Mouse (Mus musculus) limb, embryonic 13.5 days (tissue): Measurements from ENCODE around the gene Sec22b. TPM values are rescaled to one million over a fixed set of nuclear protein-coding genes. Genes with fewer than 3 reads are reported as not detected.

Source experiments
- ATAC-seq: fragments of 200-750 bp; cut with Nextera tagmentation; 2 replicates; pipeline ENCODE4 v1.8.0; 2017; ENCODE audit warnings: low read depth, moderate number of reproducible peaks, moderate TSS enrichment; ENCODE audit not compliant: low FRiP score
- H3K27ac ChIP-seq: fragments of 300-500 bp; sonication (generic); 2 replicates; pipeline ENCODE4 v1.5.1; 2015; ENCODE audit warnings: inconsistent platforms, mild to moderate bottlenecking, moderate library complexity
- H3K27me3 ChIP-seq: fragments of 300-500 bp; sonication (generic); 2 replicates; pipeline ENCODE4 v1.6.1; 2015; ENCODE audit warnings: mild to moderate bottlenecking, inconsistent platforms
- H3K36me3 ChIP-seq: fragments of 300-500 bp; sonication (generic); 2 replicates; pipeline ENCODE4 v1.6.1; 2015; ENCODE audit warnings: inconsistent platforms, mild to moderate bottlenecking, moderate library complexity
- H3K4me1 ChIP-seq: fragments of 300-500 bp; sonication (generic); 2 replicates; pipeline ENCODE4 v1.6.1; 2015; ENCODE audit warnings: inconsistent platforms
- H3K4me2 ChIP-seq: fragments of 300-500 bp; sonication (generic); replicated peaks from 2 replicates; pipeline ENCODE4 v1.6.1; 2015; ENCODE audit warnings: inconsistent platforms, mild to moderate bottlenecking, moderate library complexity
- H3K4me3 ChIP-seq: fragments of 300-500 bp; sonication (generic); 2 replicates; pipeline ENCODE4 v1.5.1; 2015; ENCODE audit warnings: moderate library complexity, mild to moderate bottlenecking, inconsistent platforms
- H3K9ac ChIP-seq: fragments of 300-500 bp; sonication (generic); 2 replicates; pipeline ENCODE4 v1.6.1; 2015; ENCODE audit warnings: mild to moderate bottlenecking, inconsistent platforms
- H3K9me3 ChIP-seq: fragments of 300-500 bp; sonication (generic); 2 replicates; pipeline ENCODE4 v1.6.1; 2016; ENCODE audit warnings: inconsistent platforms
- WGBS: fragments of 180-500 bp; shearing (Covaris S2); methylation state at CpG from one replicate; pipeline ENCODE4 v1.1.7; 2015; 5-methylcytosine and 5-hydroxymethylcytosine counted together
- polyA plus RNA-seq: library from polyadenylated mRNA; unstranded; fragments of >200 nt; fragmentation: Nextera tagmentation; extraction: Ambion mirVana; gene quantifications from 2 replicates; pipeline ENCODE4 v1.2.1, GENCODE M21; 2015

Gene Sec22b
- polyA plus RNA-seq = 157 and 165 TPM in 2 replicates

DNA sequence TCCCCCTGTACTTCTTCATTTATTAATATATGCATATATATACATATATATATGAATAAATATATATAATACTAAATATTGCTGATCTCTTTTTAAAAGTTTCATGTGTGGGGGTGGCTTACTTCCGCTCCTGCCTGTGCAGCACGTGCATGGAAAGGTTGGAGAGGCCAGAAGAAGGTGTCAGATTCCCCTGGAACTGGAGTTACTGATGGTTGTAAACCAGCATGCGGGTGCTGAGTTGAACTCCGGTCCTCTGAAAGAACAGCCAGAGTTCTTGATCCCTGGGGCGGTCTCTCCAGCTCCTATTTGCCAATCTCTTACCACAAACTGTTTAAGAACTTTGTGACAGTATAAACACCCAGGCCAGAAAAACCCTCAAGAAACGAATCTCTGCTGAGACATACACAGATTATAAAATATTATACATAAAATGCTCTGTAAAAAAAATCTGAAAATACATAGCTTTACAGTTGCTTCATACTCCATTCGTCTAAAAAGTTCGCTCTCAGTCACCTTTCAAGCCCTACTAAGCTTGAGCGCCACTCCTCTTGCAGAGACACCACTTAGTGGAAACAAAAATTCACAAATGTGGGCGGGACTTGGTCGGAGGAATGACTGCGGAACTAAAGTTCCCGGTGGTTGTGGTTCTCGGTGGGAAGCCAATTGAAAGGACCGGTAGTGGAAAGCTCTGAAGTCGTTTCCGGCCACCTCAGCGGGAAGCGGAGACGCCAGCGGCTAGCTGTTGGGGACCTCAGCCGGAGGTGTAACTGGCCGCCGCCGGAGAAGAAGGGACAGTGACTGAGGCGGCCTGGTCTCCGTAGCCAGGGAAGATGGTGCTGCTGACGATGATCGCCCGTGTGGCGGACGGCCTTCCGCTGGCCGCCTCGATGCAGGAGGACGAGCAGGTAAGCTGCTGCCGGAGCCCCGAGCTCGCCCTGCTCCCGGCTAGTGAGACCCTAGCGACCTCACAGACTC is at the start of gene Sec22b:
Gene Sec22b (plus strand): TSS at position 675 of the 975 bp plus-strand sequence.
- peaks cover 18% of the 10 kb centered on the region for H3K4me1 ChIP-seq
- H3K36me3 ChIP-seq = no peaks in the 10 kb centered on the region
- peak within 1 kb of the TSS; percentile 33; the same call in 1 of the 2 replicates for H3K27ac ChIP-seq
- H3K27me3 ChIP-seq = no peaks in the 10 kb centered on the region
- H3K9ac ChIP-seq = peak within 1 kb of the TSS; percentile 96
- H3K4me3 ChIP-seq = peak within 1 kb of the TSS; percentile 99
- ATAC-seq = peak; percentile 84
- no peaks in the 10 kb centered on the region for H3K9me3 ChIP-seq
- peak within 1 kb of the TSS; percentile 93 for H3K4me2 ChIP-seq
- 1% methylated on average over 41 of the region's 41 CpGs for WGBS

DNA sequence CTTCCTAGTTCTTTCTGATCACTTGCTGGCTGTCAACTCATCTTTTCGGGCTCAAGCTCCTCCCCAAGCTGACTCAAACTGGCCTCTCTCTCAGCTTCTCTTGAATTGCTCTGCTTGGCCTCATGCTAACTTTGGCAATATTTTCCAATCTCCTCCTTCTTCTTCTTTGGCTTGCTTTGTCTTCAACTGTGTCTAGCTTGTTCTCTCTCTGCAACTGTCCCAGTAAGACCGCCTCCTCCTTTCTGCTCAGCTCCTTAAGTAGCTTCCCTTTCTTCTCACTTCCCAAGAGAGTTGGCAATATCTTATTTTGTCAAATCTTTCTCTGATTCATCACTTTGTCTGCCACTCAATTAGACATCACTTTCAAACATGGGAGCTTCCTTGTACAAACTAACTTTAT is 49.2 kb upstream of the Sec22b start:
- no peak overlapping the region for H3K27ac ChIP-seq
- no peaks in the 10 kb centered on the region for H3K27me3 ChIP-seq
- no peak for ATAC-seq
- no peak overlapping the region for H3K4me2 ChIP-seq
- H3K4me1 ChIP-seq = no peaks in the 10 kb centered on the region
- 88% methylated on average over 2 of the region's 2 CpGs for WGBS
- no peaks in the 10 kb centered on the region for H3K9me3 ChIP-seq
- no peaks in the 10 kb centered on the region for H3K36me3 ChIP-seq
- H3K9ac ChIP-seq = no peak overlapping the region
- no peak overlapping the region for H3K4me3 ChIP-seq

DNA sequence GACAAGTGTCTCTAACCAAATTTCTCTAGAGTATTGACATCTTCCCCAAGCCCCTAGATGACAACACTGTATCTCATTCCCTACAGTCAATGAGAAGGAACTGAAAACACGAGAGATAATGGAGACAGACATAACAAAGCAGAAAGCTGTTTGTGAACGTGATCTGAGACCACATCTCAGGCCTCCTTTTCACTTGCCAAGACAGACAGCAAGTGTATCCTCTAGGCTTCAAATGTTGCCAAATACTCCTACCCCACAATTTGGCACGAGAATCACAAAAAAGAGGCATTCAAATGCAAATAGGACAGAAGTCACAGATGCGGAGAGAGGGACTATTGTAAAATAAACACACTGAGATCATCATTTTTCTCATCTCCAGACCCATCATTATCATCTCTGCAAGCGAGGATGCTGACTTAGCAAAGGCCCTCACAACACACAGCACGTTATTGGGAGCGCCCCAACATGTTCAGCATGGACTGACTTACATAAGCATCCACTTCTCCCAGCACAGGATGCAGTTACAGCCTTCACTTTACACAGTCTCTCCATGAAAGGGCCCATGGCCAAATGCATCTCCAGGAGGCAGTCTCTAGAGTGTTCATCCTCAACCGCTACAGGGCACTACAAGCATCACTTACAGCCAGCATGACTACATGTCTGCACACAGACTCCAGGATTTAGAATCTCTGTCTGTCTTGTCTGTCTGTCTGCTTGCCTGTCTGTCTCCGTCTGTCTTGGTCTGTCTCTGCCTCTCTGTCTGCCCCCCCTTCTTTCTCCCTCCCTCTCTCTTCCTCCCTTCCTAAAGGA is 46.2 kb upstream of the Sec22b start:
- no peaks in the 10 kb centered on the region for H3K4me1 ChIP-seq
- H3K9me3 ChIP-seq = no peaks in the 10 kb centered on the region
- ATAC-seq = no peak
- no peak overlapping the region for H3K4me3 ChIP-seq
- H3K9ac ChIP-seq = no peak overlapping the region
- no peaks in the 10 kb centered on the region for H3K36me3 ChIP-seq
- no peaks in the 10 kb centered on the region for H3K27me3 ChIP-seq
- no peak overlapping the region for H3K4me2 ChIP-seq
- no peak overlapping the region for H3K27ac ChIP-seq
- 82% methylated on average over 9 of the region's 9 CpGs for WGBS

DNA sequence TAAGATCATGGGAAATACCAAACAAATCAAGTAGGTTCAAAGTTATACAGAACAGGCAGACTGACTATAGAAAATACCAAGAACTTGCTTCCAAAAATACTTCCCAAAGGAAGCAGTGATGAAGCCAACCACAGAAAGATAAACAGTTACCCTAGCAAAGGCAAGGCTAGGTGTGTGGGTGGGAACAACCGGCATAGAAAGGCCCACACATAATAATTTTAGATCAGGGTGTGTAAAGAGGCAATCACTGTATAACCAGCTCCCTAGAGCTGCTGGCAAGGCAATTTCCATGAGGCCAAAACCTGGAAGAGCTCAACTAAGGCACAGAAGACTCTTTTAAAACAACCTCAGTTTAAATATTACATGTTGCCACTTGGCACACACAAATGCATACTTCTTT is 41.6 kb upstream of the Sec22b start:
- no peak for ATAC-seq
- Histone ChIP-seq H3K4me2 (no peak overlapping the region), H3K36me3 (no peaks in the 10 kb centered on the region), H3K9ac (no peak overlapping the region), H3K4me1 (no peaks in the 10 kb centered on the region), H3K27ac (no peak overlapping the region), H3K27me3 (no peaks in the 10 kb centered on the region), H3K9me3 (no peaks in the 10 kb centered on the region), H3K4me3 (no peak overlapping the region)
- WGBS = 63% methylated on average over 1 of the region's 1 CpGs

DNA sequence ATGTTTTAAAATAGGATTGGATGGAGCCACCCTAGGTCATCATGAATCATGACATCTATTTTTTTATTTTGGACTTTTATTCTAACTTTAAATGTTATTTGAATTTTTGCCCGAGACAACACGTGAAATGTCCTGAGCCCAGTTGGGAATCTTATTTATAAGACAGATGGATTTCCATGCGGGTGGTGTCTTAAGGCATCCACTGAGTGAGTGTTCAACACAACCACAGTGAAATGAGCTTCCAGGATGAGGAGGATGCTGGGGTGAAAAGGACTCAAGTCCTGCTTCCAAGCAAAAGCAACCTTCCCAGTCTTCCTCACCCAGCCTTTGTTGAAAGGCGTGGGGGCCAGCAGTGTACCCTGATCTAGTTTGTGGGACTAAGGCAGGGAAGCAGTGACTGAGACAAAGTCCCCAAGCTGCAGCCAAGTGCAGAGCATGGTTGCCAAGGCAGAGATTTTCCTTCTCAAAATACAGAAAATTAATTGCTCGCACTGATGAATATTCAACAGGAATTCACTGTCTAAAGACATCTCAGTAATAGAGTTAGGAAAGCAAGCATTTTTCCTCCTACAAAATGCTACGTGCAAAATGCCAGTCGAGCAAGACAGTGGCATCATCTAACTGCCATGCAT is 40.1 kb upstream of the Sec22b start:
- Histone ChIP-seq H3K9me3 (no peaks in the 10 kb centered on the region), H3K4me2 (no peak overlapping the region), H3K27me3 (peaks cover 2% of the 10 kb centered on the region), H3K4me1 (no peaks in the 10 kb centered on the region), H3K4me3 (no peak overlapping the region), H3K36me3 (no peaks in the 10 kb centered on the region), H3K9ac (no peak overlapping the region), H3K27ac (no peak overlapping the region)
- 92% methylated on average over 7 of the region's 7 CpGs for WGBS
- no peak for ATAC-seq

DNA sequence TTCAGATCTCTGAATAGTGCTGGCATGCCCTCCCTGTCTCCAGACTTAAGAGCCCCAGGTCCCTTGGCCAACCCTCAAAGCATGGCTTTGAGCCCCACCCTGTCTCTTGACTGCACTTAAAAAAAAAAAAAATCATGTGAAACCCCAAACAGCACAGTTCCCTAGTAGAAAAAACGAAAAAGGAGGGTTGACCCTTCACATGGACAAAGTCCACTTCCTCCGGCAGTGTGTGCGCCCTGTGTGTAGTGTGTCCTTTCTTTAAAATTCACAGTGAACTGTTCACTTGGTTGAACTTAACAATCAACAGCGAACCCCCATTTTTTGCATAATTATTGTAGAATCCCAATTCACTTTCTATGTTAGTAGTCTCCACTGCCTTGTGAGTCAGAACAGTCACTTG is 34.3 kb upstream of the Sec22b start:
- no peak for ATAC-seq
- H3K9me3 ChIP-seq = no peaks in the 10 kb centered on the region
- H3K4me1 ChIP-seq = 0 out of 2 replicates have a peak, but pooled peaks cover 8% of the 10 kb centered on the region
- WGBS = 69% methylated on average over 4 of the region's 4 CpGs
- H3K27ac ChIP-seq = no peak overlapping the region
- H3K4me3 ChIP-seq = peak overlapping the region; percentile 60
- H3K9ac ChIP-seq = peak overlapping the region; percentile 74; the same call in 1 of the 2 replicates
- no peaks in the 10 kb centered on the region for H3K36me3 ChIP-seq
- H3K27me3 ChIP-seq = peaks cover 43% of the 10 kb centered on the region
- peak overlapping the region; percentile 98 for H3K4me2 ChIP-seq

DNA sequence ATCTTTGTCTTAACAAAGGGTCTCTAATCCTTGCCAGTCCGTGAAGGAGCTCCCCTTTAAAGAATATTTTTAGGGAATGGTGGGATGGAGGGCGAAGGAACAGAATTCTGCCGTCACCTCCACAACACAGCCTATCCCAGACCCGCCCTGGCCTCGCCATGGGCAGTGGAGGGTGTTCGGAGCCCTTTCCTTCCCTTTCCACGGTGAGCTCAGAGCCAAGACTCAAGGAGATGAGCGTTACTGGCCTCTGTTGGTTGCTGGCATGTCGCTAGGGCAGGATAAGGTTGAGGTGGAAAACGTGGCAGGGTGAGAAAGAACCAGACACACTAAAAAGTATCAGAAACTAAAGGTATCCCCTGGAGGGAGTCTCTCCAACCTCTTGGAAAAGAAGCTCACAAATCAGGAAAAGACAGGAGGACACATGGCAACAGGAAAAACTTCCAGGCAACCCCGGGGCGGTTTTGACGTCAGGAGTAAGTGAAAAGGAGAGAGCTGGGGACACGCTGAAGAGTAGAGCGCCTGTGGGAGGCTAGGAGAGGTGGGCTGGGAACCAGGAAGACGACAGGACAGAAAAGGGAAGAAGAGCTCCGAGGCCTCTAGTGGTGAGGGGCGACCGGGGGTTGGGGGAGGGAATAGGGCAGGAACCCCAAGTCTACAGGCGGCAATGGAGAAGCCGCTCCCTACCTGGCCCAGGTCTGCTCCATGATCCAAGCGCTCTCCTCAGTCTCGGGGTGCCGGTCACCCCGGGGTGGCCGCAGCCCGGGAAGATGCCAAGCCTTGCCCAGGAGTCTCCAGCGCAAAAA is 33.6 kb upstream of the Sec22b start:
- H3K4me1 ChIP-seq = 0 out of 2 replicates have a peak, but pooled peaks cover 8% of the 10 kb centered on the region
- H3K9me3 ChIP-seq = no peaks in the 10 kb centered on the region
- ATAC-seq = peak; percentile 71
- H3K4me3 ChIP-seq = peak overlapping the region; percentile 60
- 4% methylated on average over 27 of the region's 28 CpGs for WGBS
- peak overlapping the region; percentile 98 for H3K4me2 ChIP-seq
- H3K9ac ChIP-seq = peak overlapping the region; percentile 74
- peak overlapping the region; percentile 28; the same call in 1 of the 2 replicates for H3K27ac ChIP-seq
- peaks cover 43% of the 10 kb centered on the region for H3K27me3 ChIP-seq
- no peaks in the 10 kb centered on the region for H3K36me3 ChIP-seq

DNA sequence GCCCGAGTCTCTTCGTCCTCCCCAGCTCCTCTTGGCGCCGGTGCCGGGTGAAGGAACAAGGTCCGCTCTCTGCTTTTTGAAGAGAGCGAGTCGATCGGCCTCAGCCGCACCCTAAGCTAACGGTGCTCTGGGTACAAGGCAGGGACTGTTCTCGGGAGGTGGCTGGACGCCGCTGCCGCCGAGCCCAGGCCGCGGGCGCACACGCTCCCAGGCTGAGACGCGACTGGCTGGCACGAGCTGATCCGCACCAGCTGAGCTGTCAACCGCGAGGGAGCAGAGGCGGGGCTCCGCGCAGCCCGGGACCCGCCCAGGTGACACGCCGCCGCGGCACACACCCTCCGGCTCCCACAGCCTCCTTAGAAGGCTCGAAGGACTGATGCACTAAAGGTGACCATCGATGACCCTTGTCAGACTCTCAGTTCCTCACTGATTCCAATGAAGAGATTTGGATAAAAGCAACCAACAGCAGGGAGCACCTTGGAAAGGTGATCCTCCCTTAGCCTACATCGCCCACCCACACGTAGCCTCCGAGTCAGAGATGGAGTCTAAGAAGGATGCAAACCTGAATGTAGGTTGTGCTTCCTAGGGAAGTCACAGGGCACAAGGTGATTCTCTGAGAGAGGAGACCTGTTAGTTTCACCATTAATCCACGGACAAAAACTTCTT is 32.8 kb upstream of the Sec22b start:
- H3K27me3 ChIP-seq = peaks cover 43% of the 10 kb centered on the region
- WGBS = 3% methylated on average over 42 of the region's 42 CpGs

DNA sequence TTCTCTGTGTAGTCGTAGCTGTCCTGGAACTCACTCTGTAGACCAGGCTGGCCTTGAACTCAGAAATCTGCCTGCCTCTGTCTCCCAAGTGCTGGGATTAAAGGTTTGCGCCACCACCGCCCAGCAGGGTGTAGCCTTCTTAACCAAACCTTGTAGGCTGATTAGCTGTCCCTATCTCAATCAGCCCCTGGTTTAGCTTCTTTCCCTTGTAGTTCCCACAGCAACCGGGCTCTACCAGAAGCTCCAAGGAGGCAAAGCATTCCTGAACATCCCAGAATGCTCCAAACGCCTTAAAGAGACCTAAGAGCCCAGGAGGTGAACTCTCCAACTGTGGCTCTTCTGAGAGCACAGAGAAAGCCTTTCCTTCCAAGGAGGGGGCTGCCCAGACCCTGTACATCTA is 32.3 kb upstream of the Sec22b start:
- WGBS = 54% methylated on average over 5 of the region's 5 CpGs
- no peak overlapping the region for H3K27ac ChIP-seq
- H3K4me3 ChIP-seq = no peak overlapping the region; the same call in 1 of the 2 replicates
- H3K27me3 ChIP-seq = peaks cover 43% of the 10 kb centered on the region
- no peaks in the 10 kb centered on the region for H3K36me3 ChIP-seq
- ATAC-seq = no peak
- no peak overlapping the region for H3K4me2 ChIP-seq
- H3K9me3 ChIP-seq = no peaks in the 10 kb centered on the region
- H3K4me1 ChIP-seq = 0 out of 2 replicates have a peak, but pooled peaks cover 8% of the 10 kb centered on the region
- no peak overlapping the region for H3K9ac ChIP-seq

More for the DNA sequence above, 32.8 kb upstream of the Sec22b start:
- Histone ChIP-seq H3K4me1 (0 out of 2 replicates have a peak, but pooled peaks cover 8% of the 10 kb centered on the region), H3K9me3 (no peaks in the 10 kb centered on the region), H3K27ac (peak overlapping the region; percentile 28; the same call in 1 of the 2 replicates), H3K36me3 (no peaks in the 10 kb centered on the region), H3K9ac (peak overlapping the region; percentile 74), H3K4me2 (peak overlapping the region; percentile 98), H3K4me3 (peak overlapping the region; percentile 60)
- peak; percentile 85 for ATAC-seq

DNA sequence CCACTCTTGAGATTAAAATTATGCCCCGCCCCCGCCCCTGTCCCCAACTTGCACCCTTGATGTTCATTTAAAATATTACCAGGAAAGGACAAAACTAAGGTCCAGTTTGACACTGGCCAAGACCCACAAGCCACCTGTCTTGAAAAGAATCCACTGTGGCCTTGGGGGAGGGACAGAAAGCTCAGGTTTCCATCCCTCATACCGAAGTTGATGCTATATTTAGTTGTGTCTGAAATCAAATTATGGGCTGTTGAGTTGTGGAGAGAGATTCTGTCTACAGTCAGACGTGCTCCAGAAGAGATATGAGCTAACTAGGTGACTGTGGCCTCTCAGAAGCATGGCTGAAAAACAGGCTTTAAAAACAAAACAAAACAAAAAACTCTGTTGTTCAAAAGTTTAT is 31.3 kb upstream of the Sec22b start:
- H3K9me3 ChIP-seq = no peaks in the 10 kb centered on the region
- no peak overlapping the region for H3K27ac ChIP-seq
- no peak overlapping the region for H3K9ac ChIP-seq
- H3K4me1 ChIP-seq = 0 out of 2 replicates have a peak, but pooled peaks cover 8% of the 10 kb centered on the region
- no peak for ATAC-seq
- H3K4me2 ChIP-seq = no peak overlapping the region
- H3K4me3 ChIP-seq = no peak overlapping the region
- 66% methylated on average over 4 of the region's 4 CpGs for WGBS
- no peaks in the 10 kb centered on the region for H3K36me3 ChIP-seq
- H3K27me3 ChIP-seq = peaks cover 43% of the 10 kb centered on the region
